Mouse (Mus musculus) testis, adult 2 months (tissue): ENCODE data around the gene Ptpra.

ENCODE experiments used
- CTCF ChIP-seq: fragments of 200-500 bp; IDR thresholded peaks from 2 replicates; pipeline ENCODE4 v1.5.1; 2012; ENCODE audit warnings: low read depth, mild to moderate bottlenecking, inconsistent platforms, low read length, moderate library complexity; ENCODE audit not compliant: control insufficient read depth, insufficient read depth, insufficient replicate concordance
- POLR2A ChIP-seq: fragments of 200-500 bp; IDR thresholded peaks from 2 replicates; pipeline ENCODE4 v1.6.1; 2012; ENCODE audit warnings: low read depth, mild to moderate bottlenecking, inconsistent platforms, low read length, moderate library complexity; ENCODE audit not compliant: control insufficient read depth

DNA sequence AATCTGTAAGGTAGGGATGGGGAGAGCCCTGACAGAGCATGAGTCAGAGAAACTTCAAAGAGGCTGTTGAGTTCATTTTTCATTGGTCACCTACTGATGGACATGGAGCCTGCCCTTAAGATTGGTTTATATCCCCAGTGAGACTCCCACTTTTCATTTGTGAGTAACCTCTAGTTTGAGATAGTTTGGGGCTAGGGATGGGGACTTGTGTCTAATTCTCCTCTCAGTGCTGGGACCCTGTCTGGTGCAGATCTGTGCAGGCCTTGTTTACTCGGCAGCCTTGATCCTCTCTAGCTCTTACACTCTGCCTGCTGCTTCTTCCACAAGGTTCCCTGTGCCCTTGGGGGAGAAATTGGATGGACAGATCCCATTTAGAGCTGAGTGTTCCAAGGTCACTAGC lies 34.1 kb downstream of the Ptpra start:
- no peak for TF ChIP-seq CTCF
- no peak for TF ChIP-seq POLR2A
